Mouse (Mus musculus): ENCODE results near the gene Prkcb.
A peak's percentile ranks its signal among the peaks of the same experiment; 100 is the strongest.

Prkcb gene

GRCm38 (mm10) chr7:122290771-122291170, 2.2 kb downstream of the Prkcb start:
- DNase-seq, result no peak

- DNase-seq, result no peak
These were observed 3.6 kb downstream of the Prkcb start for GRCm38 (mm10) chr7:122292151-122292550.

GRCm38 (mm10) chr7:122294111-122294510, 5.6 kb downstream of the Prkcb start:
- DNase-seq, result no peak

- no peak for DNase-seq
These were observed 6.8 kb downstream of the Prkcb start for GRCm38 (mm10) chr7:122295363-122295762.

GRCm38 (mm10) chr7:122296331-122296730, 7.8 kb downstream of the Prkcb start:
- no peak for DNase-seq

GRCm38 (mm10) chr7:122296805-122297204, 8.3 kb downstream of the Prkcb start:
- no peak for DNase-seq

- no peak for DNase-seq
These were observed 9.1 kb downstream of the Prkcb start for GRCm38 (mm10) chr7:122297627-122298026.

- DNase-seq, result no peak
These were observed 10.2 kb downstream of the Prkcb start for GRCm38 (mm10) chr7:122298715-122299114.

- DNase-seq, result no peak
These were observed 12.0 kb downstream of the Prkcb start for GRCm38 (mm10) chr7:122300538-122300937.

GRCm38 (mm10) chr7:122302538-122302937, 14.0 kb downstream of the Prkcb start:
- no peak for DNase-seq

- DNase-seq, result no peak
These were observed 15.4 kb downstream of the Prkcb start for GRCm38 (mm10) chr7:122303988-122304387.

GRCm38 (mm10) chr7:122304521-122304920, 16.0 kb downstream of the Prkcb start:
- DNase-seq, result no peak

- DNase-seq, result no peak
These were observed 18.7 kb downstream of the Prkcb start for GRCm38 (mm10) chr7:122307241-122307640.

GRCm38 (mm10) chr7:122308661-122309060, 20.1 kb downstream of the Prkcb start:
- no peak for DNase-seq

- DNase-seq, result no peak
These were observed 21.6 kb downstream of the Prkcb start for GRCm38 (mm10) chr7:122309909-122310725.

- no peak for DNase-seq
These were observed 22.1 kb downstream of the Prkcb start for GRCm38 (mm10) chr7:122310726-122311018.

GRCm38 (mm10) chr7:122313690-122314477, 25.3 kb downstream of the Prkcb start:
- no peak for DNase-seq

GRCm38 (mm10) chr7:122315720-122316331, 27.3 kb downstream of the Prkcb start:
- DNase-seq, result no peak

- no peak for DNase-seq
These were observed 28.1 kb downstream of the Prkcb start for GRCm38 (mm10) chr7:122316681-122317080.

- DNase-seq, result peak; percentile 9 to 14
These were observed 28.9 kb downstream of the Prkcb start for GRCm38 (mm10) chr7:122317485-122317884.

GRCm38 (mm10) chr7:122319566-122319965, 31.0 kb downstream of the Prkcb start:
- DNase-seq, result no peak

- no peak for DNase-seq
These were observed 32.4 kb downstream of the Prkcb start for GRCm38 (mm10) chr7:122320843-122321544.

GRCm38 (mm10) chr7:122322038-122322690, 33.6 kb downstream of the Prkcb start:
- DNase-seq, result no peak
